Mouse (Mus musculus) stomach, postnatal 0 days (tissue): ENCODE data around the gene Hmbs. TPM values are rescaled to one million over a fixed set of nuclear protein-coding genes. Genes with fewer than 3 reads are reported as not detected.
A peak's percentile ranks its signal among the peaks of the same experiment; 100 is the strongest.
"Not testable (repeated sequence)": the region's sequence is repeated elsewhere in the genome, so short reads cannot be mapped to it uniquely, and the experiment has no call there.

Experiments
- ATAC-seq: fragments of 200-750 bp; cut with Nextera tagmentation; 2 replicates; pipeline ENCODE4 v1.8.0; 2017; ENCODE audit not compliant: low FRiP score, low TSS enrichment
- DNase-seq: peaks from one replicate; pipeline ENCODE4 v3.0.0-alpha.2; 2016; ENCODE audit warnings: low spot score
- H3K27ac ChIP-seq: fragments of 300-500 bp; sonication (generic); replicated peaks from 2 replicates; pipeline ENCODE4 v1.5.1; 2014; ENCODE audit warnings: mild to moderate bottlenecking, control low read depth
- H3K27me3 ChIP-seq: fragments of 300-500 bp; sonication (generic); 2 replicates; pipeline ENCODE4 v1.6.1; 2014; ENCODE audit warnings: low read length; ENCODE audit not compliant: control insufficient read depth, insufficient read depth
- H3K36me3 ChIP-seq: fragments of 300-500 bp; sonication (generic); 2 replicates; pipeline ENCODE4 v1.6.1; 2014; ENCODE audit warnings: low read length, mixed read lengths; ENCODE audit not compliant: control insufficient read depth, insufficient read depth
- H3K4me1 ChIP-seq: fragments of 300-500 bp; sonication (generic); replicated peaks from 2 replicates; pipeline ENCODE4 v1.6.1; 2014; ENCODE audit warnings: antibody characterized with exemption; ENCODE audit not compliant: control insufficient read depth, insufficient read depth
- H3K4me2 ChIP-seq: fragments of 300-500 bp; sonication (generic); replicated peaks from 2 replicates; pipeline ENCODE4 v1.6.1; 2014; ENCODE audit warnings: low read depth, mild to moderate bottlenecking, control low read depth, moderate library complexity
- H3K4me3 ChIP-seq: fragments of 300-500 bp; sonication (generic); 2 replicates; pipeline ENCODE4 v1.5.1; 2014; ENCODE audit warnings: low read depth, low read length, control low read depth
- H3K9ac ChIP-seq: fragments of 300-500 bp; sonication (generic); 2 replicates; pipeline ENCODE4 v1.6.1; 2014; ENCODE audit warnings: mild to moderate bottlenecking, low read length, control low read depth, mixed read lengths
- H3K9me3 ChIP-seq: fragments of 300-500 bp; sonication (generic); 2 replicates; pipeline ENCODE4 v1.6.1; 2016; ENCODE audit warnings: low read length; ENCODE audit not compliant: control insufficient read depth
- CTCF ChIP-seq: IDR thresholded peaks from 2 replicates; pipeline ENCODE4 v1.5.1; 2016; ENCODE audit warnings: antibody characterized with exemption, low read depth, mild to moderate bottlenecking, moderate library complexity
- EP300 ChIP-seq: optimal IDR thresholded peaks from 2 replicates; pipeline ENCODE3; 2016; ENCODE audit warnings: antibody characterized with exemption
- WGBS: fragments of 180-500 bp; shearing (Covaris S2); extraction: QIAGEN DNeasy Blood & Tissue Kit; methylation state at CpG from one replicate; pipeline ENCODE4 v1.1.7; 2014; 5-methylcytosine and 5-hydroxymethylcytosine counted together
- polyA plus RNA-seq: library from polyadenylated mRNA; unstranded; fragments of >200 nt; fragmentation: Nextera tagmentation; extraction: Ambion mirVana; gene quantifications from 2 replicates; pipeline ENCODE4 v1.2.1, GENCODE M21; 2015

Hmbs gene
- polyA plus RNA-seq, 1 experiment from 2014 or later, result 68.8 TPM

- H3K9ac ChIP-seq, result no peak overlapping the region
- no peak overlapping the region for H3K4me3 ChIP-seq
- H3K9me3 ChIP-seq, result no peaks in the 10 kb centered on the region
- ATAC-seq (no peak), DNase-seq (no peak)
- H3K4me1 ChIP-seq, result 0 out of 2 replicates have a peak, but pooled peaks cover 2% of the 10 kb centered on the region
- H3K36me3 ChIP-seq, result peaks cover 11% of the 10 kb centered on the region; the same call in 1 of the 2 replicates
- H3K27ac ChIP-seq, result no peak overlapping the region
- H3K4me2 ChIP-seq, result no peak overlapping the region
- no peaks in the 10 kb centered on the region for H3K27me3 ChIP-seq
- TF ChIP-seq EP300 (no peak), CTCF (no peak)
- 90% methylated on average over 5 of the region's 5 CpGs for WGBS
Observed at GRCm38 (mm10) chr9:44341487-44341886, 2.5 kb downstream of the Hmbs start.

DNA sequence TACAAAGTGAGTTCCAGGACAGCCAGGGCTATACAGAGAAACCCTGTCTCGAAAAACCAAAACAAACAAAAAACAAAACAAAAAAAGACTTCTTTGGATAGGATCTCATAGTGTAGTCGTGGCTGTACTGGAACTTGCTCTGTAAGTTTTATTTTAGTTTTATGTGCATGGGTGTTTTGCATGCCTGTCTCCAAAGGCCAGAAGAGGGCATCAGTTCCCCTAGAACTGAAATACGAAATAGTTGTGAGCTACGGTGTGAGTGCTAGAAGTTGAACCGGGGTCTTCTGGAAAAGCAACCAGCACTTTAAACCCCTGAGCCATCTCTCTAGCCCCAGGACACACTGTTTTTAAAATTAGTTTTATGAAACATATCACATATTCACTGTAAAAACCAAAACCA is 5.5 kb downstream of the Hmbs start:
- no peak for ATAC-seq
- H3K4me2 ChIP-seq, result no peak overlapping the region
- H3K4me1 ChIP-seq, result 0 out of 2 replicates have a peak, but pooled peaks cover 2% of the 10 kb centered on the region
- no peak overlapping the region for H3K4me3 ChIP-seq
- no peaks in the 10 kb centered on the region for H3K27me3 ChIP-seq
- WGBS, result 76% methylated on average over 5 of the region's 5 CpGs
- peaks cover 11% of the 10 kb centered on the region; the same call in 1 of the 2 replicates for H3K36me3 ChIP-seq
- TF ChIP-seq CTCF (peak; percentile 40), EP300 (no peak)
- DNase-seq, result no peak
- H3K9ac ChIP-seq, result no peak overlapping the region
- no peak overlapping the region for H3K27ac ChIP-seq
- no peaks in the 10 kb centered on the region for H3K9me3 ChIP-seq

DNA sequence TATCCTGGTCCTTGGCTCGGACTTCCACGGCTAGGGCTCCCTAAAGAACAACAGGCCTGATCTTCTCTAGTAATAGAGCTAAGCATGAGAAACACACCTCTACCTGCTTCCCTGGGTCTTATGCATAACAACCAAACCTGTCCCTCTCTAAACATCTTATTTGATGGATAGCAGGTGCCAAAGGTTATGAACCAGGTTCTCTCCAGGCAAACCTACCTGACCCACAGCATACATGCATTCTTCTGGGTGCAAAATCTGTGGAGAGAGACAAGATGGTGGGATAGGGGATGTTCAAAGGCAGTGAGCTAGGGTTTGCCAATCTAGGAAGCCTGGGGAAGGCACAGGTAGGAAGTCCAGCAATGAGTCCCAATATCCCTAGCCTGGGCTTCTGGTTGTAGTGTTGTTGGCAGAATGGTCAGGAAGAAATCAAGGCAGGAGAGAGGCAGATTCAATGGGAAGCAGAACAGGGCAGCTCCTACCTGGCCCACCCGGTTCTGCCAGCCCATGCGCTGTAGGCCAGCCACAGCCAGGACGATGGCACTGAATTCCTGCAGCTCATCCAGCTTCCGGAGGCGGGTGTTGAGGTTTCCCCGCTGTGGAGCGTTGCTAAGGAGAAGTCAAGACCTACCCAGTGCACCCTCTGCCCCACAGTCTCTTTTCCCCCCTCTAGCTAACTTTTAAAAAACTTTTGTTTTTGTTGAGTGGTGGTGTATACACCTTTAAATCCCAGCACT is 6.4 kb downstream of the Hmbs start:
- WGBS, result 59% methylated on average over 9 of the region's 9 CpGs
- Histone ChIP-seq H3K9me3 (no peaks in the 10 kb centered on the region), H3K4me1 (0 out of 2 replicates have a peak, but pooled peaks cover 2% of the 10 kb centered on the region), H3K36me3 (peaks cover 21% of the 10 kb centered on the region; the same call in 1 of the 2 replicates), H3K27me3 (no peaks in the 10 kb centered on the region), H3K4me2 (peak overlapping the region; percentile 94; the same call in 1 of the 2 replicates), H3K27ac (peak overlapping the region; percentile 35; the same call in 1 of the 2 replicates), H3K4me3 (no peak overlapping the region), H3K9ac (peak overlapping the region; percentile 8; the same call in 1 of the 2 replicates)
- TF ChIP-seq CTCF, result no peak
- no peak for TF ChIP-seq EP300
- DNase-seq, result no peak
- no peak for ATAC-seq

- TF ChIP-seq CTCF (no peak), EP300 (no peak)
- H3K4me3 ChIP-seq, result 0 out of 2 replicates have a peak overlapping the region, but pooled peaks have one; percentile 78
- WGBS, result 55% methylated on average over 3 of the region's 3 CpGs
Observed at GRCm38 (mm10) chr9:44336964-44337363, 7.1 kb downstream of the Hmbs start.

GRCm38 (mm10) chr9:44336513-44336912 is 7.5 kb downstream of the Hmbs start:
- not testable (repeated sequence) for H3K4me1 ChIP-seq, H3K27me3 ChIP-seq, ATAC-seq, H3K27ac ChIP-seq, DNase-seq, H3K9me3 ChIP-seq
- H3K4me2 ChIP-seq, result peak overlapping the region; percentile 94
- 33% methylated on average over 4 of the region's 4 CpGs for WGBS
- H3K36me3 ChIP-seq, result peaks cover 27% of the 10 kb centered on the region; the same call in 1 of the 2 replicates
- peak overlapping the region; percentile 23; the same call in 1 of the 2 replicates for H3K9ac ChIP-seq
- H3K4me3 ChIP-seq, result peak overlapping the region; percentile 78

More at GRCm38 (mm10) chr9:44336964-44337363, 7.1 kb downstream of the Hmbs start:
- Histone ChIP-seq H3K4me1 (no peaks in the 10 kb centered on the region), H3K9me3 (no peaks in the 10 kb centered on the region), H3K27me3 (no peaks in the 10 kb centered on the region), H3K4me2 (peak overlapping the region; percentile 94), H3K27ac (peak overlapping the region; percentile 35; the same call in 1 of the 2 replicates), H3K36me3 (peaks cover 24% of the 10 kb centered on the region; the same call in 1 of the 2 replicates), H3K9ac (peak overlapping the region; percentile 23; the same call in 1 of the 2 replicates)
- DNase-seq (no peak), ATAC-seq (no peak)

- peaks cover 24% of the 10 kb centered on the region; the same call in 1 of the 2 replicates for H3K36me3 ChIP-seq
- peak overlapping the region; percentile 91 for H3K9ac ChIP-seq
- ATAC-seq, result no peak
- H3K27me3 ChIP-seq, result no peaks in the 10 kb centered on the region
- no peak for DNase-seq
- H3K4me2 ChIP-seq, result peak overlapping the region; percentile 94
- H3K4me3 ChIP-seq, result peak overlapping the region; percentile 78
- H3K4me1 ChIP-seq, result no peaks in the 10 kb centered on the region
- no peaks in the 10 kb centered on the region for H3K9me3 ChIP-seq
- no peak overlapping the region for H3K27ac ChIP-seq
- TF ChIP-seq CTCF (no peak), EP300 (no peak)
- 2% methylated on average over 5 of the region's 5 CpGs for WGBS
Observed at GRCm38 (mm10) chr9:44336093-44336406, 8.0 kb downstream of the Hmbs start.
